Mouse (Mus musculus) E14TG2a.4 (cell line): ENCODE data around the gene Cox17.

ENCODE experiments used
- H3K27me3 ChIP-seq: 2 replicates; pipeline ENCODE4 v1.6.1; 2014; ENCODE audit warnings: low read length, control low read depth; ENCODE audit not compliant: insufficient read depth
- H3K36me3 ChIP-seq: 2 replicates; pipeline ENCODE4 v1.6.1; 2014; ENCODE audit warnings: low read length, control low read depth; ENCODE audit not compliant: insufficient read depth
- H3K4me1 ChIP-seq: replicated peaks from 2 replicates; pipeline ENCODE4 v1.6.1; 2014; ENCODE audit warnings: low read depth, low read length, control low read depth
- H3K4me3 ChIP-seq: replicated peaks from 2 replicates; pipeline ENCODE4 v1.5.1; 2014; ENCODE audit warnings: mild to moderate bottlenecking, low read length
- H3K9me3 ChIP-seq: 2 replicates; pipeline ENCODE4 v1.6.1; 2014; ENCODE audit warnings: low read length, control low read depth
- CTCF ChIP-seq: conservative IDR thresholded peaks from 2 replicates; pipeline ENCODE4 v1.5.1; 2014; ENCODE audit warnings: low read length
- NANOG ChIP-seq: IDR thresholded peaks from 2 replicates; pipeline ENCODE4 v1.6.1; 2014; ENCODE audit warnings: borderline replicate concordance, low read length, mixed read lengths
- POU5F1 ChIP-seq: IDR thresholded peaks from 2 replicates; pipeline ENCODE4 v1.6.1; 2014; ENCODE audit warnings: low read length, borderline replicate concordance

Gene Cox17

GRCm38 (mm10) chr16:38346529-38347325 is at the start of gene Cox17, which contains the start of gene Gm21987:
Cox17 (plus strand) TSS chr16:38346991.
Gm21987 (plus strand) TSS chr16:38347040.
- Histone ChIP-seq H3K4me3 (peak within 1 kb of the TSS; percentile 98), H3K36me3 (peaks cover 34% of the 10 kb centered on the region), H3K27me3 (no peaks in the 10 kb centered on the region), H3K9me3 (no peaks in the 10 kb centered on the region), H3K4me1 (peaks cover 31% of the 10 kb centered on the region)
- no peak for TF ChIP-seq NANOG
- no peak for TF ChIP-seq CTCF
- no peak for TF ChIP-seq POU5F1

GRCm38 (mm10) chr16:38298410-38298809 is 48.4 kb upstream of the Cox17 start:
- H3K27me3 ChIP-seq, result 0 out of 2 replicates have a peak, but pooled peaks cover 6% of the 10 kb centered on the region
- no peaks in the 10 kb centered on the region for H3K9me3 ChIP-seq
- H3K4me3 ChIP-seq, result no peak overlapping the region
- no peaks in the 10 kb centered on the region for H3K36me3 ChIP-seq
- H3K4me1 ChIP-seq, result peaks cover 4% of the 10 kb centered on the region; the same call in 1 of the 2 replicates
- no peak for TF ChIP-seq POU5F1
- TF ChIP-seq CTCF, result no peak
- TF ChIP-seq NANOG, result no peak

GRCm38 (mm10) chr16:38302367-38302766 is 44.4 kb upstream of the Cox17 start:
- Histone ChIP-seq H3K27me3 (peaks cover 18% of the 10 kb centered on the region), H3K36me3 (no peaks in the 10 kb centered on the region), H3K4me1 (peaks cover 34% of the 10 kb centered on the region), H3K4me3 (no peak overlapping the region), H3K9me3 (no peaks in the 10 kb centered on the region)
- no peak for TF ChIP-seq POU5F1
- no peak for TF ChIP-seq CTCF
- TF ChIP-seq NANOG, result no peak

GRCm38 (mm10) chr16:38304460-38305194 is 42.2 kb upstream of the Cox17 start:
- H3K36me3 ChIP-seq, result no peaks in the 10 kb centered on the region
- peaks cover 35% of the 10 kb centered on the region for H3K4me1 ChIP-seq
- H3K9me3 ChIP-seq, result no peaks in the 10 kb centered on the region
- TF ChIP-seq NANOG (peak; percentile 34; the same call in 1 of the 2 replicates), CTCF (no peak)
- H3K27me3 ChIP-seq, result peaks cover 31% of the 10 kb centered on the region
- H3K4me3 ChIP-seq, result peak overlapping the region; percentile 43

- Histone ChIP-seq H3K4me3 (peak overlapping the region; percentile 63), H3K9me3 (no peaks in the 10 kb centered on the region), H3K36me3 (no peaks in the 10 kb centered on the region), H3K4me1 (peaks cover 31% of the 10 kb centered on the region), H3K27me3 (peaks cover 35% of the 10 kb centered on the region)
- TF ChIP-seq CTCF (peak; percentile 93), POU5F1 (no peak)
Observed at GRCm38 (mm10) chr16:38306571-38307220, 40.1 kb upstream of the Cox17 start.

GRCm38 (mm10) chr16:38307221-38307605 is 39.6 kb upstream of the Cox17 start:
- peaks cover 31% of the 10 kb centered on the region for H3K4me1 ChIP-seq
- H3K27me3 ChIP-seq, result peaks cover 35% of the 10 kb centered on the region
- no peak overlapping the region for H3K4me3 ChIP-seq
- no peaks in the 10 kb centered on the region for H3K36me3 ChIP-seq
- H3K9me3 ChIP-seq, result no peaks in the 10 kb centered on the region
- TF ChIP-seq NANOG (no peak), CTCF (no peak), POU5F1 (no peak)

GRCm38 (mm10) chr16:38307651-38308050 is 39.1 kb upstream of the Cox17 start:
- no peak for TF ChIP-seq NANOG
- TF ChIP-seq POU5F1, result no peak
- no peak for TF ChIP-seq CTCF
- Histone ChIP-seq H3K4me3 (no peak overlapping the region), H3K4me1 (peaks cover 31% of the 10 kb centered on the region), H3K36me3 (no peaks in the 10 kb centered on the region), H3K27me3 (peaks cover 35% of the 10 kb centered on the region), H3K9me3 (no peaks in the 10 kb centered on the region)

GRCm38 (mm10) chr16:38308195-38308594 is 38.6 kb upstream of the Cox17 start:
- no peak for TF ChIP-seq NANOG
- no peak for TF ChIP-seq POU5F1
- no peak for TF ChIP-seq CTCF
- Histone ChIP-seq H3K4me3 (no peak overlapping the region), H3K9me3 (no peaks in the 10 kb centered on the region), H3K36me3 (no peaks in the 10 kb centered on the region), H3K27me3 (peaks cover 35% of the 10 kb centered on the region), H3K4me1 (peaks cover 31% of the 10 kb centered on the region)
